Mouse (Mus musculus) hindbrain, embryonic 11.5 days (tissue): ENCODE data around the gene Gucy2d. TPM values are rescaled to one million over a fixed set of nuclear protein-coding genes. Genes with fewer than 3 reads are reported as not detected.

Source experiments
- ATAC-seq: fragments of 200-750 bp; cut with Nextera tagmentation; 2 replicates; pipeline ENCODE4 v1.8.0; 2017; ENCODE audit warnings: mild to moderate bottlenecking, moderate TSS enrichment, moderate library complexity; ENCODE audit not compliant: low FRiP score
- DNase-seq: peaks from one replicate; pipeline ENCODE4 v3.0.0-alpha.2; 2015; ENCODE audit warnings: low spot score
- H3K27ac ChIP-seq: fragments of 300-500 bp; sonication (generic); 2 replicates; pipeline ENCODE4 v1.5.1; 2014; ENCODE audit warnings: mild to moderate bottlenecking, low read depth, low read length
- H3K27me3 ChIP-seq: fragments of 300-500 bp; sonication (generic); 2 replicates; pipeline ENCODE4 v1.6.1; 2014; ENCODE audit warnings: mild to moderate bottlenecking, low read length, moderate library complexity, mixed read lengths; ENCODE audit not compliant: control insufficient read depth, insufficient read depth
- H3K36me3 ChIP-seq: fragments of 300-500 bp; sonication (generic); 2 replicates; pipeline ENCODE4 v1.6.1; 2014; ENCODE audit warnings: mild to moderate bottlenecking, low read length, moderate library complexity, mixed read lengths; ENCODE audit not compliant: control insufficient read depth, insufficient read depth
- H3K4me1 ChIP-seq: fragments of 300-500 bp; sonication (generic); replicated peaks from 2 replicates; pipeline ENCODE4 v1.6.1; 2014; ENCODE audit warnings: low read length, mixed read lengths; ENCODE audit not compliant: control insufficient read depth, insufficient read depth
- H3K4me2 ChIP-seq: fragments of 300-500 bp; sonication (generic); replicated peaks from 2 replicates; pipeline ENCODE4 v1.6.1; 2014; ENCODE audit warnings: mild to moderate bottlenecking, low read depth, low read length
- H3K4me3 ChIP-seq: fragments of 300-500 bp; sonication (generic); 2 replicates; pipeline ENCODE4 v1.5.1; 2014; ENCODE audit warnings: low read depth, low read length
- H3K9ac ChIP-seq: fragments of 300-500 bp; sonication (generic); 2 replicates; pipeline ENCODE4 v1.6.1; 2014; ENCODE audit warnings: low read depth, low read length
- H3K9me3 ChIP-seq: fragments of 300-500 bp; sonication (generic); 2 replicates; pipeline ENCODE4 v1.6.1; 2016; ENCODE audit warnings: low read length; ENCODE audit not compliant: control insufficient read depth
- WGBS: fragments of 180-500 bp; shearing (Covaris S2); extraction: QIAGEN DNeasy Blood & Tissue Kit; methylation state at CpG from one replicate; pipeline ENCODE4 v1.1.7; 2014; 5-methylcytosine and 5-hydroxymethylcytosine counted together
- polyA plus RNA-seq: library from polyadenylated mRNA; unstranded; fragments of >200 nt; fragmentation: Nextera tagmentation; extraction: Ambion mirVana; gene quantifications from 2 replicates; pipeline ENCODE4 v1.2.1, GENCODE M21; 2014

The Gucy2d gene
- not detected in 2 replicates for polyA plus RNA-seq

- H3K27ac ChIP-seq, result no peak within 1 kb of the TSS
- H3K9ac ChIP-seq, result no peak within 1 kb of the TSS
- no peak for ATAC-seq
- no peak within 1 kb of the TSS for H3K4me3 ChIP-seq
- H3K4me2 ChIP-seq, result no peak within 1 kb of the TSS
- H3K36me3 ChIP-seq, result no peaks in the 10 kb centered on the region
- no peak for DNase-seq
- 55% methylated on average over 10 of the region's 10 CpGs for WGBS
- no peaks in the 10 kb centered on the region for H3K9me3 ChIP-seq
- H3K27me3 ChIP-seq, result no peaks in the 10 kb centered on the region
- H3K4me1 ChIP-seq, result no peaks in the 10 kb centered on the region
These were observed at the start of gene Gucy2d for GRCm38 (mm10) chr7:98439956-98440466. Gene Gucy2d, plus strand, starts transcription at chr7:98440416.

DNA sequence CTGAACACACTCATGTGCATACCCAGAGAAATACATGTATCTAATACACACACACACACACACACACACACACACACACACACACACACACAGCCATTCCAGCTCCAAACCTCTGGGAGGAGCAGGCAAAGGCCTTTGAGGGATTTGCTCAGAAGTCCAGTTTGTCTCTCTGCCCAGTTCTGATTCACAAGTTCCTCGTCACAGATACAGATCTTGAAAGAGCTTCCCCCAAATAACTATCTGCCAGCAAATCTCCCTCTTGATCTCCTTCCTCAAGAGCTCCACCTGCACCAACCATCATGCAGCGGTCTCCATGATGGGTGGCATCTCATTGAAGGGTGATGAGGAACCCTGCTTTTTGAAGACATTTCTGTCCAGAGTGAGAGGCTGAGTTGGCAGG, 49.7 kb upstream of the Gucy2d start:
- no peaks in the 10 kb centered on the region for H3K9me3 ChIP-seq
- H3K4me3 ChIP-seq, result no peak overlapping the region
- no peak overlapping the region for H3K27ac ChIP-seq
- H3K4me2 ChIP-seq, result no peak overlapping the region
- H3K27me3 ChIP-seq, result no peaks in the 10 kb centered on the region
- ATAC-seq (no peak), DNase-seq (no peak)
- no peaks in the 10 kb centered on the region for H3K4me1 ChIP-seq
- WGBS, result 80% methylated on average over 2 of the region's 2 CpGs
- no peak overlapping the region for H3K9ac ChIP-seq
- H3K36me3 ChIP-seq, result no peaks in the 10 kb centered on the region

DNA sequence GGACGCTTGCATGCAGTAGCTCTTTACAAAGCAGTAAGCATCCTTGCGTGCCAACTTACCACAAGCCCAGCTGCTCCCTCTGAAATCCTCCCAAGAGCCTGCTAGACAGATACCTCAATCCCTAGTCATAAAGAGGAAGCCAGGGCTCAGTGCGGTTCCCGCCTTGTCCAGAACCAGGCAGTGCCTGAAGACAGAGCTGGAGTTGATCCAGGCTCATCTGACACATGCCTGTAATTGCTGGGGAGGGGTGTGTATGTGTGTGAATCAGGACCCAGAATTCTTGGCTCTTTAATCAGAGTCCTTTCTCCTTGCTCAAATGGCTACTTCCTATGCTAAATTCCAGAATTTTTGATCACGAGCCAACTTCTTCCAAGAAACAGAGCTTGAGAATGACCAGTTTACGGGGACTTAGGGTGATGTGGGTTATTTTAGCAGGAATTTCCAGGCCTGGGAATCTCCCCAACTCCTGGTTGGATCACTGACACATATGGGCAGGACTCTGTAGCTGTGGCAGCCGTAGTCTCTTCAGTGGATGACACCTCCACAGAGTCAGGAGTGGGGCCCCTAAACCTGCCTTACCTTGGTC, 48.8 kb upstream of the Gucy2d start:
- ATAC-seq, result no peak

GRCm38 (mm10) chr7:98392466-98393201, 47.6 kb upstream of the Gucy2d start:
- Histone ChIP-seq H3K4me2 (no peak overlapping the region), H3K4me3 (no peak overlapping the region), H3K36me3 (no peaks in the 10 kb centered on the region), H3K4me1 (no peaks in the 10 kb centered on the region), H3K27me3 (no peaks in the 10 kb centered on the region), H3K9me3 (no peaks in the 10 kb centered on the region), H3K9ac (no peak overlapping the region), H3K27ac (no peak overlapping the region)
- ATAC-seq (no peak), DNase-seq (no peak)
- WGBS, result 86% methylated on average over 8 of the region's 8 CpGs

More for the DNA sequence above, 48.8 kb upstream of the Gucy2d start:
- no peaks in the 10 kb centered on the region for H3K27me3 ChIP-seq
- no peaks in the 10 kb centered on the region for H3K36me3 ChIP-seq
- H3K4me2 ChIP-seq, result no peak overlapping the region
- no peaks in the 10 kb centered on the region for H3K9me3 ChIP-seq
- no peak for DNase-seq
- 91% methylated on average over 7 of the region's 7 CpGs for WGBS
- H3K4me1 ChIP-seq, result no peaks in the 10 kb centered on the region
- no peak overlapping the region for H3K4me3 ChIP-seq
- no peak overlapping the region for H3K9ac ChIP-seq
- no peak overlapping the region for H3K27ac ChIP-seq

DNA sequence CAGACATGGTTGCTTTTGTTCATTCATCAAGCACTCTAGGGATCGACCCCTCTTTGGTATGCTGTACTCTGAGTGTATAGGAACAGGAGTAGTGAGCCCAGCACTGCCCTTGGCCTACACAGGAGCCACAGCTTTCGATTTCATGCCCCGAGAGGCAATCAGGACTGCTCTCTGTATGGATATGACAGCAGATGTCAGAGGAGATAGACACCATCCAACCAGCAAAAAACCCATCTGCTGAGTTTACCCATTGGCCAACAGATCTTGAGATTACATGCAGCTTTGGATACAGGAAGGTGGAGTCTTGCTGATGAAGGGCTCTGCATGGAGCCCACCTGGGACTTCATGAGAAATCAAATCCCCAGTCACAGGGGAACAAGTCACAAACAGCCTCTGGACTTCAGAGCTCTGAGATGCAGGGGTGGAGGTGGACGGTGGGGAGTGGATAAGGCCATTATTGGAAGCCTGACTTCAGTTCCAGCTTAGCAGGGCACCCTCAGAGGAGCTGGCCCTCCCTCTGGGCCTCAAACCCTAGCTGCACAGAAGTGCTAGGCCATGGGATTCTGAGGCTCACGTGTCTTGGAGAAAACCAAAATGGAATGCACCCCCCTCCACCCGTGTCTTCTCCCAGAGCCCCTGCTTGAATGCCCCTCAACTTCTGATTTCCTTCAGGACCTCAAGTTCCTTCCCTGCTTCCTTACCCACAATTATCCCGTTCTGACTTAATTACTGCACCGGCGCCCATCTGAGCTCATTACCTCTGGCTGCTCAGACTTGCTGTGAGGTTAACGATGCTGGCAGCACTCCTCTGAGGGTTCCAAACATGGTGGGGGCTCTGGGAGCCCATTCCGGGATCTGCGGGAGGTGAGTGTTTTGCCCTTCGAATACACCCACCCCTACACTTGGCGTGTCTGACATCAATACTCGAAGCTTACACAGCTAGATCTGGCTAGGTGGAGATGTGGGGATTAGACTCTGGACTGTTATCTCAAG, 37.3 kb upstream of the Gucy2d start:
- no peak for ATAC-seq
- Histone ChIP-seq H3K36me3 (no peaks in the 10 kb centered on the region), H3K4me2 (no peak overlapping the region), H3K9ac (no peak overlapping the region), H3K27me3 (no peaks in the 10 kb centered on the region), H3K27ac (no peak overlapping the region), H3K4me3 (no peak overlapping the region), H3K9me3 (no peaks in the 10 kb centered on the region), H3K4me1 (no peaks in the 10 kb centered on the region)
- 75% methylated on average over 15 of the region's 15 CpGs for WGBS
- DNase-seq, result no peak

DNA sequence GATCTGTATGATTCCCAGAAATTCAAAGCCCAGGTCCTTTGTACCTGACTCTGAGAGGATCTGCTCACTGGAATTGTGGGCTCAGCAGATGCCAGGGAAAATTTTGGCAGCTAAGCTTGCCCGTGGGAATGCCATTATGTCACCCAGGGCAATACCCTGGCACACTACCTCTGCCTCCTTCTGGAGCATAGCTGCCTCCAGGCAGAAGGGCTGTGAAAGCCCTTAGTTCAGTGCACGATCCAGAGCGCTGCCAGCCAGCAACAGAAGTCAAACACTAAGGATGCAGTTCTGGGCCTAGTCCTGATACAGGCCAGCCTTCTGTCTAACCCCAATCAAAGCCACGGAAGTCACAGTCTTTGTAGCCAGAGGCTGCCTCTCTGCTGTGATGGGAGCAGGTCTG, 36.2 kb upstream of the Gucy2d start:
- Histone ChIP-seq H3K4me1 (no peaks in the 10 kb centered on the region), H3K36me3 (no peaks in the 10 kb centered on the region), H3K4me2 (no peak overlapping the region), H3K27ac (no peak overlapping the region), H3K4me3 (no peak overlapping the region), H3K9me3 (no peaks in the 10 kb centered on the region), H3K27me3 (no peaks in the 10 kb centered on the region), H3K9ac (no peak overlapping the region)
- 78% methylated on average over 4 of the region's 4 CpGs for WGBS
- no peak for DNase-seq
- ATAC-seq, result no peak

DNA sequence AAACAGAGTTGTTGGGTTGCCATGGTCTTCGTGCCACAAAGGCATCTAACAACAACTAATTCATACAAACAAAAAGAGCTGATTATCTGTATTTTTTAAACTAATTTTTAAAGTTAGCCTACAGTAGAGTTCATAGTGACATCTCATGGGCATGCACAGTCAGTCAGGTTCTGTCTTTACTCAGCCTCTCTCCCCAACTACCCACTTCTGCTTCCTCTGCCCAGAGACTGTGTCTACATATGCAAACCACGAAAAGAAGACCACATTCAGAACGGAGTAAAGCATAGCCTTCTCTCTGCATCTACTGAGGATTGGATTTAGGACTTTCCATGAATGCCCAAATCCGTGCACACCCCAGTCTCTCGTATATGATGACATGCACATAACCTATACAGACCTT, 32.6 kb upstream of the Gucy2d start:
- Histone ChIP-seq H3K4me3 (no peak overlapping the region), H3K9ac (no peak overlapping the region), H3K4me2 (no peak overlapping the region), H3K9me3 (no peaks in the 10 kb centered on the region), H3K4me1 (no peaks in the 10 kb centered on the region), H3K36me3 (no peaks in the 10 kb centered on the region), H3K27me3 (no peaks in the 10 kb centered on the region), H3K27ac (no peak overlapping the region)
- 83% methylated on average over 5 of the region's 5 CpGs for WGBS
- ATAC-seq (no peak), DNase-seq (no peak)

DNA sequence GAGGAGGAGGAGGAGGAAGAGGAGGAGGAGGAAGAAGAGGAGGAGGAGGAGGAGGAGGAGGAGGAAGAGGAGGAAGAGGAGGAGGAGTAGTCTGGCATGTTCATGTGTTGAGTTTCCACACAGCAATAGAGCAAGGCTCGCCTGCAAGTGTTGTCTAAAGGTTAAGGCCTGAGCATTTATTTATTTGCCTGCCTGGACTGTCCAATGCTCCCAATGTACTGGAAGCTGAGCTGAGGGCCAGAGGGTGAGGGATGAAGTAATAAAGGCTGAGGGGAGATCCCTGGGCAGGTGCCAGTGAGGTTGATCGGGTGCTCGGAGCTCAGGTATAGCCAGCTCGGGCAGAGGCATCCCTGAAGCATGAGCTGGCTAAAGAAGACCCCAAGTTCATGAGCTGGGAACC, 27.1 kb upstream of the Gucy2d start:
- Histone ChIP-seq H3K9me3 (no peaks in the 10 kb centered on the region), H3K4me2 (no peak overlapping the region), H3K27me3 (no peaks in the 10 kb centered on the region), H3K4me3 (no peak overlapping the region), H3K27ac (no peak overlapping the region), H3K4me1 (no peaks in the 10 kb centered on the region), H3K36me3 (no peaks in the 10 kb centered on the region), H3K9ac (no peak overlapping the region)
- DNase-seq (no peak), ATAC-seq (no peak)
- WGBS, result 77% methylated on average over 4 of the region's 4 CpGs
